Mouse (Mus musculus): ENCODE data around the gene Cdc27. TPM values are rescaled to one million over a fixed set of nuclear protein-coding genes. Genes with fewer than 3 reads are reported as not detected.
"Not testable (repeated sequence)": the region's sequence is repeated elsewhere in the genome, so short reads cannot be mapped to it uniquely, and the experiment has no call there.

Gene Cdc27
- polyA plus RNA-seq, 1 experiment = 34.2 TPM

DNA sequence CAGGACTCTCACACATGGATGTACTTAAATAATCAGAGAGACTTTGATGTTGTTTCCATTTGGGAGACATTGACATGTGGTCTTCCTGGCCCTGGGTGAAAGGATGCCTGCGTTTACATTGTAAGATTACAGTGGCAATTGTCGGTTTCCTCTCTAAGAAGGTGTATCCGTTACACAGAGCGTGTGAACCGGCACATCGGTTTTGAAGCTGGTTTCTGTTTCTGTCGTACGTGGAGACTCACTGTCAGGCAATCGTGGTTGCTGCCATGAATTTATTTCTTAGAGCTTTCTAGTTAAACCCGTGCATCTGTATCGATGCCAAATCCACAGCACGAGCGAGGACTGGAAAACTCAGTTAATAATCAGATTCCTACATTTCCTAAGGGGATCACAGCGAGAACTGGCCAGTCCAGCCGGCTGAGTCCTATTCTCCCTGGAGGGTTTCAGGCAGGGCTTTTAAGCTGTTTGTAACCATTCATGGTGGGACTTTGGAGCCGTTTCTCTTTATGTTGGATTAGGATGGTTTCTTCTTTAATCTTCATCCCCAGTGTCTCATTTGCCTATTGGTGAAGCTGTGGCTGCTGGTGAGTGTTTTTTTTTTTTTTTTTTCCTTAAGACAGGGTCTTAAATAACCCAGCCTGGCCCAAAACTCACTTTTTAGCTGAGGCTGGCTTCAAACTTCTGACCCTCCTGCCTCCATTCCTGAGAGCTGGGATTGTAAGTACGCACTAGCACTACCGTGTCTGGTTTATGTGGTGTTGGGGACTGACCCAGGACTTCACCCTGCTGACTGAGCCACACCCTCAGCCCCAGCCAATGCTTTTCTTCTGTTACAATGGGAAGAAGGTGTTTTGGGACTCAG lies 31.3 kb upstream of the Cdc27 start:
- TF ChIP-seq POLR2A (IDR thresholded peaks at IDR 0.05; ENCODE audit: borderline replicate concordance, extremely low read depth, insufficient read depth, insufficient read length, poor library complexity, severe bottlenecking) (no peak), CTCF (IDR thresholded peaks at IDR 0.05; ENCODE audit: borderline replicate concordance, extremely low read depth, insufficient read depth, insufficient read length) (no peak)
- DNase-seq (ENCODE audit: low read depth) = peak; percentile 30

DNA sequence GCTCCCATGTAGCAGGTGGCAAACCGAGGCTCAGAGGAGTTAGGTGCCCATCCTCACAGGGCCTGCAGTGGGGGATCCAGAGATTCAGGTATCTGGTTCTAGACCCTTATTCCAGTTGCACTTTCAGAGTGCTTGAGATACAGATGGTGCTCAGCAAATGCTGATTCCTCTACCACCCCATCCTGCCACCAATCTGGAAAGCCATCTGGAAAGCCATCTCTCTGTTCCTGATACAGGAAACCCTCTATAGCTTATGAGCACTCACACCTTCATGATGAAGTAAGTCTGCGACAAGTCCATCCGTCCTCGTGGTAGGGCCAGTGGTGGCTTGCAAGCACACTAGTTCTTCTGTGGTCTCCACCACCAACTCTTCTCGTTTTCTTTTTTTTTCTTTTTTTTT lies 30.2 kb upstream of the Cdc27 start:
- no peak for TF ChIP-seq CTCF (IDR thresholded peaks at IDR 0.05; ENCODE audit: borderline replicate concordance, extremely low read depth, insufficient read depth, insufficient read length)
- TF ChIP-seq POLR2A (IDR thresholded peaks at IDR 0.05; ENCODE audit: borderline replicate concordance, extremely low read depth, insufficient read depth, insufficient read length, poor library complexity, severe bottlenecking) = no peak
- DNase-seq (ENCODE audit: low read depth) = no peak

DNA sequence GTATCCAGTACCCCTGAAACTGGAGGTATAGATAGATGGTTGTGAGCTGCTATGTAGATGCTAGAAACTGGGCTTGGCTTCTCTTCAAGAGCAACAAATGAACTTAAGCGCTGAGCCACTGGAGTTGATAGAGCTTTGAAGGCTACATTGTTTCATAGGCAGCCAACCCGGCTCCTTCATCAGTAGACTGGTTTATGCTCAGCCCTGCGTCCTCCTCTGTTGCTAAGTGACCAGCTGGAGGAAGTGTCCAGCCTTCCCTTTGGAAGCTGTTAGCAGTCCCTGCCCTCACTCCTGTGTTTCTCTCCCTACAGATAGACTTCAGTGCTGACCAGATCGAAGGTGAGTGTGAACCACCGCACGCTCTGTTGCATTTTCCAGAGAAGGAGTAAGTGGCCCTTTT lies 29.7 kb upstream of the Cdc27 start:
- no peak for TF ChIP-seq CTCF (IDR thresholded peaks at IDR 0.05; ENCODE audit: borderline replicate concordance, extremely low read depth, insufficient read depth, insufficient read length)
- no peak for TF ChIP-seq POLR2A (IDR thresholded peaks at IDR 0.05; ENCODE audit: borderline replicate concordance, extremely low read depth, insufficient read depth, insufficient read length, poor library complexity, severe bottlenecking)
- DNase-seq (ENCODE audit: low read depth) = peak; percentile 31

- DNase-seq (ENCODE audit: low read depth) = no peak
- no peak for TF ChIP-seq CTCF (IDR thresholded peaks at IDR 0.05; ENCODE audit: borderline replicate concordance, extremely low read depth, insufficient read depth, insufficient read length)
- TF ChIP-seq POLR2A (IDR thresholded peaks at IDR 0.05; ENCODE audit: borderline replicate concordance, extremely low read depth, insufficient read depth, insufficient read length, poor library complexity, severe bottlenecking) = no peak
These were observed 29.2 kb upstream of the Cdc27 start for GRCm38 (mm10) chr11:104579575-104579974.

DNA sequence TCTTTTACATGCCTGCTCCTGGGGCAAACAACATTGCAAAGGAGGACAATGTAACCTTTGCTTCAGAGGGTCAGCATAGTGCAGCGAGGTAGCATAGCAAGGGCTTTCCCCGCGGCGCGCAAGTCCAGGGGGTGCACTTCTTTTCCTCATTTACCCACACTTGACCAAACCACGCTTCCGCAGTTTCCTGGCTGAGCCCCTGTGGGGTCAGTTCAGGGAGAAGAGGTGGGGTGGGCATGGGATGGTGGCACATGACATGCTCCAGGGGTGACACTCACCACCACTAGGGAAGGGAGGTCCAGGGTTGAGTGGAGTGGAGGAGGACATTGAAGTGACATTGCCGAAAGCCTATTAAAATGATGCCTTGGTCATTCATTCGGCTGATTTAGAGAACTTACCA lies 28.7 kb upstream of the Cdc27 start:
- no peak for DNase-seq (ENCODE audit: low read depth)
- TF ChIP-seq POLR2A (IDR thresholded peaks at IDR 0.05; ENCODE audit: borderline replicate concordance, extremely low read depth, insufficient read depth, insufficient read length, poor library complexity, severe bottlenecking) (no peak), CTCF (IDR thresholded peaks at IDR 0.05; ENCODE audit: borderline replicate concordance, extremely low read depth, insufficient read depth, insufficient read length) (no peak)

GRCm38 (mm10) chr11:104578074-104578473 lies 27.7 kb upstream of the Cdc27 start:
- DNase-seq (ENCODE audit: low read depth) = no peak
- TF ChIP-seq POLR2A (IDR thresholded peaks at IDR 0.05; ENCODE audit: borderline replicate concordance, extremely low read depth, insufficient read depth, insufficient read length, poor library complexity, severe bottlenecking) = no peak
- no peak for TF ChIP-seq CTCF (IDR thresholded peaks at IDR 0.05; ENCODE audit: borderline replicate concordance, extremely low read depth, insufficient read depth, insufficient read length)

DNA sequence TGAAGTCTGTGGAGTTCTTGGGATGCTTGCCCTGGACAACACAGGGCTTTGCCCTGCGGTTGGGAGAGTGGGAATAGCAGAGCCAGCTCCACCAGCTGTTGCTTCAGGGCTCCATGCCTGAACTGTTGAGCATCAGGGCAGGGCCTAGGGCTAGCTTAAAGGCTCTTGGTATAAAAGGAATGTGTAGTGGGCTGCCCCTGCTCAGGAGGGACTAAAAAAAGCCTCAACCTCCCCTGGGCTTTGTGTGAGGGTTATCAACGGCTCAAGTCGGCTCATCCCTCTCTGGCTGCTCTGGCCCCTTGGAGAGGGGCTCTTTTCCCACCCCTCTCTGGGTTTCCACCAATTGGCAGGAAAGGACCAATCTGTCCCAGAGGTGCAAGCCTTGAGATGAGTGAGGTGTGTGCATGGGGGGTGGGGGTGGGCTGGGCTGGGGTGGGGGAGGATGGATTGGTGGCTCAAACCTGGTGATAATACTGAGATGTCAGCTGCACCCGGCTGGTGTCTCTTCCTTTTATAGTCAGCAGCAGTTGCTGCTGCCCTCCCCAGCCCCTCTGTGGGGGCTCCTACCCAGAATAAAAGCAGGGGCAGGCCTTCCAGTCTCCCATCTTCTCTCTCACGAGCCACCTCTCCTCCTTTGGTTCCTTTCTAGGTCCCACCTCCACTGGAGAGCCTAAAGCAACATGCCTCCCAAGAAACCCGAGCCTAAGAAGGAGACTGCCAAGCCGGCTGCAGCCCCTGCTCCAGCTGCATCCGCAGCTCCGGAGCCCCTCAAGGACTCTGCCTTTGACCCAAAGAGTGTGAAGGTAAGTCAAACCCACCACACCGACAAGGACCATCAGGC lies 26.6 kb upstream of the Cdc27 start:
- no peak for DNase-seq (ENCODE audit: low read depth)

GRCm38 (mm10) chr11:104572566-104572965 lies 22.1 kb upstream of the Cdc27 start:
- DNase-seq (ENCODE audit: low read depth) = no peak
- no peak for TF ChIP-seq CTCF (IDR thresholded peaks at IDR 0.05; ENCODE audit: borderline replicate concordance, extremely low read depth, insufficient read depth, insufficient read length)
- no peak for TF ChIP-seq POLR2A (IDR thresholded peaks at IDR 0.05; ENCODE audit: borderline replicate concordance, extremely low read depth, insufficient read depth, insufficient read length, poor library complexity, severe bottlenecking)

More for the DNA sequence above, 26.6 kb upstream of the Cdc27 start:
- no peak for TF ChIP-seq CTCF (IDR thresholded peaks at IDR 0.05; ENCODE audit: borderline replicate concordance, extremely low read depth, insufficient read depth, insufficient read length)
- no peak for TF ChIP-seq POLR2A (IDR thresholded peaks at IDR 0.05; ENCODE audit: borderline replicate concordance, extremely low read depth, insufficient read depth, insufficient read length, poor library complexity, severe bottlenecking)

DNA sequence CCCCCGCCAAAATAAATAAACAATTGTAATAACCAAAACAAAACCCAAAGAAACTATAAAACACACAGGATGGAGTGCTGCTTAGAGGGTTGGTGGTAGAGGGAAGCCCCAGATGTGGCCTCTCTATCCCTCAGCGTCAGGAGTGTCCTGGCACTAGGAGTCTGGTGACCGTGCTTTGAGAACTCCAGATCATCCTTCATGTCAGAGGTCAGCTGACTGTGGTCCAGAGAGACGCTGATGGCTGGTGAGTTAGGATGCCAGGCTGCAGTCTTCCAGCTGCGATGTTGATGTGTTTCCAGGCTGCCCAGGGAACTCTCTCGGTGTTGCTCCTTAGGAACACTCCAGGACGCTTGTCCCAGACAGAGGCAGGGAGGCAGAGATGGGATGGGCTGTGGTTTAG lies 21.7 kb upstream of the Cdc27 start:
- no peak for DNase-seq (ENCODE audit: low read depth)
- TF ChIP-seq POLR2A (IDR thresholded peaks at IDR 0.05; ENCODE audit: borderline replicate concordance, extremely low read depth, insufficient read depth, insufficient read length, poor library complexity, severe bottlenecking) = no peak
- no peak for TF ChIP-seq CTCF (IDR thresholded peaks at IDR 0.05; ENCODE audit: borderline replicate concordance, extremely low read depth, insufficient read depth, insufficient read length)

GRCm38 (mm10) chr11:104571373-104571772 lies 21.0 kb upstream of the Cdc27 start:
- peak; percentile 67 for DNase-seq (ENCODE audit: low read depth)

DNA sequence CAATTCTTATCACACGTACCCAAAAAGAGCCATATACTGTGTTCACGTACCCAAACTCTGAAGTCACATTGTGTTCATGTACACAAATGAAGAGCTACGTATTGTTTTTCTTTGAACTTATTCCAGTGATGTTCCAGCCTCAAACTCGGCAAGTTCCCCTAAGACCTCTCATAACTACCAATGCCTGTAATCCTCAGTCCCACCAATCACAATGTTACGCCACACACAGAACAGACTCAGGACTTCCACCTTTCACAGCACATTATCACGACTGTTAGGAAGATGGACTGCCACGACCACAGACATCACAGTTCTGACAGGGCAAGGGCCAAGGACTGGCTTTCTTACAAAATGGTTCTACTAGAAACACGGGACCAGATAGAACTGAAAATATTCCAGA lies 20.1 kb upstream of the Cdc27 start:
- not testable (repeated sequence) for DNase-seq (ENCODE audit: low read depth)

DNA sequence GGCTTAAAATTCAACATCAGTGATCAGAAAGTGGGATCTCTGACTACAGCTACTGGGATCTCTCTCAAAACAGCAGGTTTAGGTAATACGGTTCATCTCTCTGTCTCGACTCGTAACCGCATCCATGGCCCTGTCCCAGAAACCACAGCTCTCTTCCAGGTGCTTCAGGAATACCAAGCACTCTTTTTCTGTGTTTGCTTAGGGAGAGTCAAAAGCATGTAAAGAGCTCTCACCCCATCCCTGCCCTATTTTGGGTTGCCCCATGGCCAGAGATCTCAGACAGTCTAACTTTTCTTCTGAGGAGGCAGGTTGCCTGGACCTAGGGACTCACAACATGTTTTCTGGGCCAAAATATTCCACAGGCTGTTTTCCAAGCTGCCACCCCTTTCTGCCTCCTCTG lies 17.9 kb upstream of the Cdc27 start:
- no peak for DNase-seq (ENCODE audit: low read depth)
- TF ChIP-seq POLR2A (IDR thresholded peaks at IDR 0.05; ENCODE audit: borderline replicate concordance, extremely low read depth, insufficient read depth, insufficient read length, poor library complexity, severe bottlenecking) = no peak
- no peak for TF ChIP-seq CTCF (IDR thresholded peaks at IDR 0.05; ENCODE audit: borderline replicate concordance, extremely low read depth, insufficient read depth, insufficient read length)

All from brain, embryonic 14.5 days (tissue).